Mouse (Mus musculus) forebrain, embryonic 11.5 days (tissue): Measurements from ENCODE around the gene Rpl21. TPM values are rescaled to one million over a fixed set of nuclear protein-coding genes. Genes with fewer than 3 reads are reported as not detected.

Experiments used
- ATAC-seq: fragments of 200-750 bp; cut with Nextera tagmentation; replicated peaks from 2 replicates; pipeline ENCODE4 v1.8.0; 2017; ENCODE audit warnings: moderate TSS enrichment; ENCODE audit not compliant: low FRiP score
- DNase-seq: peaks from one replicate; pipeline ENCODE4 v3.0.0-alpha.2; 2017; ENCODE audit warnings: low spot score
- H3K27ac ChIP-seq: fragments of 300-500 bp; sonication (generic); 2 replicates; pipeline ENCODE4 v1.5.1; 2014; ENCODE audit warnings: low read depth, low read length
- H3K27me3 ChIP-seq: fragments of 300-500 bp; sonication (generic); 2 replicates; pipeline ENCODE4 v1.6.1; 2014; ENCODE audit warnings: mild to moderate bottlenecking, low read length, mixed read lengths; ENCODE audit not compliant: control insufficient read depth, insufficient read depth
- H3K36me3 ChIP-seq: fragments of 300-500 bp; sonication (generic); 2 replicates; pipeline ENCODE4 v1.6.1; 2014; ENCODE audit warnings: mild to moderate bottlenecking, low read length, moderate library complexity, mixed read lengths; ENCODE audit not compliant: control insufficient read depth, insufficient read depth
- H3K4me1 ChIP-seq: fragments of 300-500 bp; sonication (generic); replicated peaks from 2 replicates; pipeline ENCODE4 v1.6.1; 2014; ENCODE audit warnings: low read length, mixed read lengths; ENCODE audit not compliant: control insufficient read depth, insufficient read depth
- H3K4me2 ChIP-seq: fragments of 300-500 bp; sonication (generic); 2 replicates; pipeline ENCODE4 v1.6.1; 2014; ENCODE audit warnings: low read depth, mild to moderate bottlenecking, low read length, moderate library complexity, mixed read lengths; ENCODE audit not compliant: severe bottlenecking
- H3K4me3 ChIP-seq: fragments of 300-500 bp; sonication (generic); 2 replicates; pipeline ENCODE4 v1.5.1; 2014; ENCODE audit warnings: low read depth, low read length
- H3K9ac ChIP-seq: fragments of 300-500 bp; sonication (generic); 2 replicates; pipeline ENCODE4 v1.6.1; 2014; ENCODE audit warnings: low read length
- H3K9me3 ChIP-seq: fragments of 300-500 bp; sonication (generic); 2 replicates; pipeline ENCODE4 v1.6.1; 2016; ENCODE audit warnings: low read length, mixed read lengths; ENCODE audit not compliant: control insufficient read depth
- WGBS: fragments of 180-500 bp; shearing (Covaris S2); extraction: QIAGEN DNeasy Blood & Tissue Kit; methylation state at CpG from one replicate; pipeline ENCODE4 v1.1.7; 2014; 5-methylcytosine and 5-hydroxymethylcytosine counted together
- polyA plus RNA-seq: library from polyadenylated mRNA; unstranded; fragments of >200 nt; fragmentation: Nextera tagmentation; extraction: Ambion mirVana; gene quantifications from 2 replicates; pipeline ENCODE4 v1.2.1, GENCODE M21; 2014

Gene Rpl21
- polyA plus RNA-seq, 1 experiment from 2014 or later = 469 TPM

GRCm38 (mm10) chr5:146817583-146817982, 15.1 kb upstream of the Rpl21 start:
- H3K4me2 ChIP-seq = no peak overlapping the region
- no peak overlapping the region for H3K27ac ChIP-seq
- no peaks in the 10 kb centered on the region for H3K9me3 ChIP-seq
- no peak overlapping the region for H3K4me3 ChIP-seq
- WGBS = 89% methylated on average over 8 of the region's 8 CpGs
- ATAC-seq (no peak), DNase-seq (no peak)
- H3K36me3 ChIP-seq = no peaks in the 10 kb centered on the region
- H3K4me1 ChIP-seq = no peaks in the 10 kb centered on the region
- H3K9ac ChIP-seq = no peak overlapping the region
- no peaks in the 10 kb centered on the region for H3K27me3 ChIP-seq

DNA sequence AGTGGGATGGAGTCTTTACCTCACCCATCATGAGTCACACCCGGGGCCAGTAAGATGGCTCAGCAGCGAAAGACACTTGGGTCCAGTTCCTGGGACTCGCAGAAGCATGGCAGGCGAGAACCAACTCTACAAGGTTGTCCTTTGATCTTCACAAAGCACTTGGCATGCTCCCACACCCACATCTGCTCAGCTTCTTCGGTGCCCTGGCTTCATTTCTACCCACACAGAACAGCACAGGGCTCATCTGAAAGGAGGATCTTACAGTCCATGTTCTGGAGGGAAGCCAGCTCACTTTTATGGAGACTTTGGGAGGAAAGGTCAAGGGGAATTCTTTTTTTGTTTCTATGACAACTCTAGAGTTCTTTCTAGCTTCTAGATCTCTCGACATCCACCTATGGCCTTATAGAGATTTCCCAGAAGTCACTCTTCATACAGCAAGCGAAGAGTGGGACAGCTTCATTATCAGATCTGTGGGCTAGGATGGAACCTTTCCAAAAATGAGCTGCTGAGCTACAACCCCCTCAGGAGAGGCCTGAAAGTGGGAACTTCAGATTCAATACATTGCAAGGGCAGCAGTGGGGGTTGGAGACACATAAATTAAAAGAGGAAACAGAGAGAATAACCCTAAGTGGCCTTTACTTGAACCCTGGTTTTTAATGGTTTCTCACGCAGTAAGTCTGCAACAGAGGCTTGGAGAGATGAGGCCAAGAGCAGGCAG, 13.6 kb upstream of the Rpl21 start:
- ATAC-seq (no peak), DNase-seq (no peak)
- H3K4me1 ChIP-seq = no peaks in the 10 kb centered on the region
- H3K36me3 ChIP-seq = no peaks in the 10 kb centered on the region
- H3K27ac ChIP-seq = no peak overlapping the region
- no peaks in the 10 kb centered on the region for H3K27me3 ChIP-seq
- H3K4me2 ChIP-seq = no peak overlapping the region
- WGBS = 90% methylated on average over 8 of the region's 8 CpGs
- no peak overlapping the region for H3K4me3 ChIP-seq
- H3K9ac ChIP-seq = no peak overlapping the region
- H3K9me3 ChIP-seq = no peaks in the 10 kb centered on the region

DNA sequence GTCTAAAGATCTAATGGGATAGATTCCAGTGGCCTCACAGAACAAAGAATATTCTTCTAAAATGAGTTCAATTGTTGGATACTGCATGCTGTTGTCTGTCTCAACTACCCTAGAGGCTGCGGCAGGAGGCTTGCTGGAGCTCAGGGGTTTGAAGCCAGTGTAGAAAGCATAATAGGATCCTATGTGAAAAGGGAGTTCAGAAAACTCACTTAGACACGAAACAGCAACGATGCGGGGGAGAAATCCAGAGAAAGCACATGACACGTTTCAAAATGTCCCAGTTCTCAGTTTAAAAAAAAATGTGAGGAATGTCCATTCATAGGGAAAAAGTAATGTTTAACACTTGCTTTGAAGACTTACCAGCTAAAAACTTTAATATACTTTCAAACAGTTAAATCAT, 9.7 kb upstream of the Rpl21 start:
- Histone ChIP-seq H3K4me3 (no peak overlapping the region), H3K27ac (no peak overlapping the region), H3K9ac (no peak overlapping the region), H3K4me1 (no peaks in the 10 kb centered on the region), H3K27me3 (no peaks in the 10 kb centered on the region), H3K9me3 (no peaks in the 10 kb centered on the region), H3K4me2 (no peak overlapping the region), H3K36me3 (no peaks in the 10 kb centered on the region)
- 85% methylated on average over 5 of the region's 5 CpGs for WGBS
- no peak for ATAC-seq
- DNase-seq = no peak

DNA sequence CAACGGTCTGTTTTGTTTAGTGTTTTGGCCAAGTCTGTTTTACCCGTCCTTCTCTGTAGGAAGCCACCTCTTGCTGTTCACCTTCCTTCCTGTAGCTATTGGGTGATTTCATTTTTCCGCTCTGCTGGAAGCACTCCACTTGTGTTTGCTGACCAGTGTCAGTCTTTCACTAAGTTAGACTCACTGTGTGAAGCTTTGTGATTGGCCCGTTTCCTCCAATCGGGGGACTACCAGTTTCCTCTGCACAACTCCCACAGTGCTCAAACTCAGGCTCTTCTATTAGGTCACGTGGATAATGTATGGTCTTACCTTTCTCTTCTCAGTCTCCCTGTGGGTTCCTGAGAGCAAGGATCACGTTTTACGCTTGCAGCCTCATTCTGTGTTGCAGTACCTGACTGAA, 3.2 kb upstream of the Rpl21 start:
- Histone ChIP-seq H3K27ac (no peak overlapping the region), H3K36me3 (peaks cover 1% of the 10 kb centered on the region; the same call in 1 of the 2 replicates), H3K9ac (no peak overlapping the region), H3K9me3 (no peaks in the 10 kb centered on the region), H3K4me3 (no peak overlapping the region), H3K4me1 (peaks cover 6% of the 10 kb centered on the region; the same call in 1 of the 2 replicates), H3K27me3 (no peaks in the 10 kb centered on the region), H3K4me2 (no peak overlapping the region)
- 46% methylated on average over 8 of the region's 8 CpGs for WGBS
- DNase-seq (no peak), ATAC-seq (no peak)

DNA sequence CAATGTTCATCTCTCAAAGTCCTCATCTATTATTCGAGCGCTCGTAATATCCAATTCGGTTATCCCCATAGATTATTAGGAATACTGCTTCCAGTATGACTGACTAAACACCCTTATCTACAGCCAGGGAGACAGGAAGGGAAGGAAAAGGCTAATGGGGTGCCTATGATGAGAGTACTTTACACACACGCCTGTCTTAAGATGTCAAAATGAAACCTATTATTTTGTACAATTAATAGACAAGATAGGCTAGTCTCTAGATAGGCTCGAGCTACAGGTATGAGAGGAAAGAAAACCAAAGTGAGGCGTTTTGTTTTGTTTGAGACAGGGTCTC, 288 bp upstream of the Rpl21 start:
- DNase-seq (no peak), ATAC-seq (no peak)
- H3K4me3 ChIP-seq = peak overlapping the region; percentile 77
- peaks cover 6% of the 10 kb centered on the region; the same call in 1 of the 2 replicates for H3K4me1 ChIP-seq
- peaks cover 12% of the 10 kb centered on the region; the same call in 1 of the 2 replicates for H3K36me3 ChIP-seq
- H3K4me2 ChIP-seq = peak overlapping the region; percentile 92
- no peaks in the 10 kb centered on the region for H3K9me3 ChIP-seq
- H3K27ac ChIP-seq = peak overlapping the region; percentile 58; the same call in 1 of the 2 replicates
- 54% methylated on average over 7 of the region's 7 CpGs for WGBS
- H3K27me3 ChIP-seq = no peaks in the 10 kb centered on the region
- peak overlapping the region; percentile 96 for H3K9ac ChIP-seq

DNA sequence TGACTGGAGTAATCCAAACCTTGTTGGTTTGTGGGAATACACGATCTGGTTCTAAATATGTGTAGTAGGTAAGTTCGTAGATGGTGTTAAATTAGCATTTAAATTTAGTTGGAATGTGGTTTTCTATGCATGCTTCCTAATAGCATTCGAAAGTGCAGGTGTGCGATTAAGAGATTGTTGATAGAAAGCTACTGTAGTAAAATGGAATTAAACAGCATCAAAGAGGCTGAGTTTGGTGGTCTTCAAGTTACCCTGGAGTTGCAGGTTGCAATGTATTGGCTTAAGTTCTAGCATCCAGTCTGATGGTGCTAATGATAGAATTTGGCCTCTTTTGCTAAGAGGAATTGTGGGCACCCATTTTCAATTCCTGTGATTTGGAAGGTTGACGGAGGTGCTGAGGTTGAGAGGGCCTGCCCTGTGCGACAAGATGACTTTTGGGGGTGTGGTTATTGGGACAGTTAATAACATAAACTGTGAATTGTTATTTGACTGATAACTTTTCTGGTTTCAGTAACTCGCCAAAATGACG, 1.0 kb downstream of the Rpl21 start:
- H3K36me3 ChIP-seq = peaks cover 12% of the 10 kb centered on the region; the same call in 1 of the 2 replicates
- WGBS = 23% methylated on average over 8 of the region's 8 CpGs
- H3K4me1 ChIP-seq = peaks cover 6% of the 10 kb centered on the region; the same call in 1 of the 2 replicates
- 0 out of 2 replicates have a peak overlapping the region, but pooled peaks have one; percentile 55 for H3K27ac ChIP-seq
- H3K4me2 ChIP-seq = peak overlapping the region; percentile 92
- ATAC-seq = no peak
- DNase-seq = no peak
- peak overlapping the region; percentile 77 for H3K4me3 ChIP-seq
- H3K27me3 ChIP-seq = no peaks in the 10 kb centered on the region
- H3K9ac ChIP-seq = peak overlapping the region; percentile 96
- H3K9me3 ChIP-seq = no peaks in the 10 kb centered on the region

- Histone ChIP-seq H3K9ac (no peak overlapping the region; the same call in 1 of the 2 replicates), H3K4me2 (no peak overlapping the region), H3K27ac (no peak overlapping the region), H3K4me1 (peaks cover 6% of the 10 kb centered on the region; the same call in 1 of the 2 replicates), H3K36me3 (peaks cover 12% of the 10 kb centered on the region; the same call in 1 of the 2 replicates), H3K4me3 (no peak overlapping the region), H3K9me3 (no peaks in the 10 kb centered on the region), H3K27me3 (no peaks in the 10 kb centered on the region)
- ATAC-seq (no peak), DNase-seq (no peak)
- 92% methylated on average over 8 of the region's 8 CpGs for WGBS
Measured at GRCm38 (mm10) chr5:146834959-146835358, 2.3 kb downstream of the Rpl21 start.

DNA sequence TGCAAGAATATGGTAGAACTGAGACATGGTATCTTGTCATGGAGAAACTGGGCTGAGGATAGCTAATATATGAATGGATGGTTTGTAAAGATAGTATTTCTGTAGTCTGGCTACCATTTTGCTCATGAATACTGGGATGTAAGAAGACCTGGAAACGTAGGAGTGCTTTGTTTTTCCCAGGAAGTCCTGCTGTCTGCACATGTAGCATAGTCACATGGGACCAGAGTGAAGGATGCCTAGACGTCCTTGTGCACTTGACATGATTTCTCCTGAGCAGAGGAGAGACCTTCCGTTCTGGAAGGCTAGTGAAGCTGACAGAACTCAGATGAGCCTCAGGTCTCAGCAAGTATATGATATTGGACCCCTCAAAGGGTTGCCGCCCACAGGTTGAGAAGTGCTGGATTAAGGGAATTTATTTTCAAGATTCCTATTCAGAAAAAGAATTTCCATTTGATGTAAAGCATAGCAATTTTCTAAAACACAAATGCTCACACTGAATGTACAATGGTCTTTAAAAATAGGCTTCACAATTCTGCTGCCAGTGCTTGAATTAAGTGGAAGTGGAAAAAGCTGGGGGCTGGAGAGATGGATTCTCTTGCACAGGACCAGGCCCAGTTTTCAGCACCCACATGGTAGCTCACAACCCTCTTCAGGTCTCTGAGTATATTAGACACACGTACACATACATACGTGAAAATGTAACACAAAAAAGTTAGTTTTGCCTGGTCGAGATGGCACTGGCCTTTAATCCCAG, 5.5 kb downstream of the Rpl21 start:
- ATAC-seq (no peak), DNase-seq (no peak)
- Histone ChIP-seq H3K4me3 (no peak overlapping the region), H3K4me2 (no peak overlapping the region), H3K9ac (no peak overlapping the region), H3K4me1 (peaks cover 6% of the 10 kb centered on the region; the same call in 1 of the 2 replicates), H3K27me3 (no peaks in the 10 kb centered on the region), H3K9me3 (no peaks in the 10 kb centered on the region), H3K36me3 (peaks cover 12% of the 10 kb centered on the region; the same call in 1 of the 2 replicates), H3K27ac (no peak overlapping the region)
- 73% methylated on average over 7 of the region's 7 CpGs for WGBS
